Mouse (Mus musculus) mature B cell (primary cell): Measurements from ENCODE around the gene Styx.

Source experiments
- in situ Hi-C: fragments of 300-500 bp; cut with MboI; formaldehyde crosslinking; loops from 2 replicates; pipeline ENCODE4 v1.14.3; 2019

The Styx gene

DNA sequence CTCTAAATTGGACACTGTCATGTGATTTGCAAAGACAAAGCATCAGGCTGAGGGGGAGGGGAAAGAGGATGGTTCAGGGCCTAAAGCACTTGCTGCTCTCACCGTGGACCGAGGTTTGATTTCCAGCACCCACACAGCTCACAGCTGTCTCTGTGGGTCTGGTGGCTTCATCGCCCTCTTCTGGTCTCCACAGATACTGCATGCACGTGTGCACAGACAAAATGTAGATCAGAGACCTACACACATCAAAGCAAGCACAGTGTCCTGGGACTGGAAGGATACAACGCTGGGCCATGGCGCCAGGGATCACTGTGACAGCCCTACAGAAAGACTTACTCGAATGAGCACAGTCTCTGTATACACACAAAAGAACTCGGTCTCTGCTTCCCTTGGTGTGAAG is 118.6 kb downstream of the Styx start:
- in situ Hi-C loops: no loop called here
